Mouse (Mus musculus): ENCODE measurements around the gene Cbx4.

The Cbx4 gene

GRCm38 (mm10) chr11:119085279-119086062, 550 bp downstream of the Cbx4 start:
- in situ Hi-C loops (cut with MboI; ENCODE audit: low sequenced_read_pairs): no loop called here

GRCm38 (mm10) chr11:119084446-119085278, 1.4 kb downstream of the Cbx4 start:
- in situ Hi-C loops (cut with MboI; ENCODE audit: low sequenced_read_pairs): no loop called here

DNA sequence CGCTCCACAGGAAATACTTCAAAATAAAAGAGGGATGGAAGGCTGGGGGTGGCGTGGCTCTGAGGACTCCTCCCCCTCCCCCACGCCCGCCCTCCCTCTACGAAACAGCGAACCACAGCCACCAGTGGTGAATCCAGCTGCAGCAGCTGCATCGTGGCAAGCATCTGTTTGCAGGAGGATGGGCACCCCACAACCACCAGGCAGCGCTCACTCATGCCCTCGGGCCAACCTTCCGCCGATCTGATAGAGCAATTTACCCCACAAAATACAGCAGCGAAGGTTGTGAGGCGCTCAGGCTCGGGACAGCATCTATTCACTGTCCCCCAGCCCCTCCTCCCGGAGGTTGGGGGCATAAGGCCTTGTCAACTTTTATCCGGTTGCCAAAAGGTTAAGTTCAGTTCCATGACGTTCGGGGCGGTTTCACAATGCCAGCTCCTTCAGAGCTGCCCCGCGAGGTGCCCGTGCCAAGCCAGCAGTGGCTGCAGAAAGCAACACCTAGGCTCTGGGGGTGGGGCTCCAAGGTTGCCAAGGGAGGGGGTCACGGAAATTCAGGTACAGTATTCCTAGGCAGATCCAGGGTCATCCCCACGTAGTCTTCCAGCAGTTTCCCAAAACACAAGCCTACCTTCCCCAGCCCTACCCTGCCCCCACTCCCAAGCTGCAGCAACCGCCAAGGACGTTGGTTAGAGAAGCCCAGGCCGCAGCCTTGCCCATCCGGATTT, 2.1 kb downstream of the Cbx4 start:
- in situ Hi-C loops (cut with MboI; ENCODE audit: low sequenced_read_pairs): no loop called here

- in situ Hi-C loops (cut with MboI; ENCODE audit: low sequenced_read_pairs): no loop called here
Observed at GRCm38 (mm10) chr11:119082638-119083599, 3.1 kb downstream of the Cbx4 start.

GRCm38 (mm10) chr11:119081839-119082637, 4.0 kb downstream of the Cbx4 start:
- in situ Hi-C loops (cut with MboI; ENCODE audit: low sequenced_read_pairs): no loop called here

GRCm38 (mm10) chr11:119081148-119081838, 4.7 kb downstream of the Cbx4 start:
- in situ Hi-C loops (cut with MboI; ENCODE audit: low sequenced_read_pairs): no loop called here

DNA sequence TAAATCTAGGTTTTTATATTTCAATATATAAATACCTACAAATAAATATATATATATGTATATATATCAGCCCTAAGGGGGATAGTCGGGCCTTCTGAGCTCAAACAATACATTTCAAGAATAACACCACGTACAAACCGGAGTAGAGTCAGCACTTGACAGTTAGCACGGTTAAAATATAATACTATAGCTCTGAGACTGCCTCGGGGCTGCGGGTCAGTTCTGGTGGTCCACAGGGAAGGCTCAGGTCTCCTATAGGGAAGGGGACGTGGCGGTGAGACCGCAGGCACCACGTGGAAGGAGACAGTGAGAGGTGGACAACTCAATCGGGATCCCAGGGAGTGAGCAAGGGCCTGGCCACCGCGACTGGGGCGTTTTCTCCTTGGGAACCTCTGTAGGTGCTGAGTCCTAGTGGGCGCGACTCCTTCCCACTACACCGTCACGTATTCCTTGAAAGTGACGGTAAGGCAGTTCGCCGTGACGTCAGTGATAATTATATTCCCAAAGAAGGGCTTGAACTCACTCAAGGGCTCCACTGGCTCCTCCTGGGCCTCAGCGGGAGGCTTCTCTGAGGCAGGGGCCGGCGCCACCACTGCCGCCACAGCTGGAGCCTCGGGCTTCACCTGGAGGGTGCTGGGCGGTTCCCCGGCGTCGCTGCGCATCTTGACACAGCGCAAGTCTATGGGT, 5.4 kb downstream of the Cbx4 start:
- in situ Hi-C loops (cut with MboI; ENCODE audit: low sequenced_read_pairs): no loop called here

DNA sequence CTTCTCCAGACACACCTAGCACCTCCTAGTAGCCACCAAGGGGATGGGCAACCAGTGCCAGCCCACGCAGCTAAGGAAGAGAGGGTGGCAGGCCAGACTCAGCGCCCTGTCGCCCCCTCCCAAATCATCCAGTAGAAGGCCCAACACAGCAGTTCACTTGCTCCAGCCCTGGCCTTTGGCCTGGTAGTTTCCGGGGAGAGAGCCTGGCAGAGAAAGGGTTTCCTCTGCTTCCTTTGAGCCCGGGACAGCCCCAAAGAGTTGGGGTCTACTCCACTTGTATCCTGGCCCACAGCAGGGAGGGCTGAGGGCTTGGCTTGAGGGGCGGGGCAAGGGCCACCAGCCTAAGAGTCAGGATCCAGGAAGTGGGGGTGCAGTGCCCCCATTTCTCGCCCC, 6.6 kb downstream of the Cbx4 start:
- in situ Hi-C loops (cut with MboI; ENCODE audit: low sequenced_read_pairs): no loop called here

- in situ Hi-C loops (cut with MboI; ENCODE audit: low sequenced_read_pairs): no loop called here
Observed at GRCm38 (mm10) chr11:119078691-119079444, 7.2 kb downstream of the Cbx4 start.

GRCm38 (mm10) chr11:119077755-119078154, 8.3 kb downstream of the Cbx4 start:
- in situ Hi-C loops (cut with MboI; ENCODE audit: low sequenced_read_pairs): no loop called here

GRCm38 (mm10) chr11:119075805-119076204, 10.2 kb downstream of the Cbx4 start:
- in situ Hi-C loops (cut with MboI; ENCODE audit: low sequenced_read_pairs): no loop called here

DNA sequence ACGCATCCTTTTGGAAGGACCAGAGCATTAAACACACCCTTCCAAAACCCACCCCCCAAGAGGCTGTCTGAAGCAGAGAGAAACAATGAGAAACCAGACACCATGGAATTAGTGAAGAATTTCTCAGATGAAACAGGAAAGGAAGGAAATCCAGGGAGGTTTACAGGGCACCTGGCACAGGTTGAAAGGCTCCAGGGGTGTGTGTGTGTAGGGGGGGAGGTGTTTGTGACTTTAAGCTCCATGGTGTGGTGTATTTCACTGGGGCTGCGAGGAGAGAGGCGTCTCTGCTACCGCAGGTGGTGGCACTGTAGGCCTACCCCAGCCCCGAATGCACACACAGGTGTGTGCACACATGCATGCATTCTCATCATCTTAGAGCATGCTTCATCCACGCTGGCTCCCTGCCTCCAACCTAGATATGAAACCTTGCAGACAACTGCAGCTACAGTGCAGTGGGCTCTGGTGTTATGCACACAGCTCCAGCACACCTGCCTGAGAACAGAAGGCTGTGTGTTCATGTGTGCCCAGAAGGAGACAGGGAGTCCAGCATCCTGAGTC, 12.1 kb downstream of the Cbx4 start:
- in situ Hi-C loops (cut with MboI; ENCODE audit: low sequenced_read_pairs): no loop called here

GRCm38 (mm10) chr11:119072986-119073385, 13.0 kb downstream of the Cbx4 start:
- in situ Hi-C loops (cut with MboI; ENCODE audit: low sequenced_read_pairs): no loop called here

DNA sequence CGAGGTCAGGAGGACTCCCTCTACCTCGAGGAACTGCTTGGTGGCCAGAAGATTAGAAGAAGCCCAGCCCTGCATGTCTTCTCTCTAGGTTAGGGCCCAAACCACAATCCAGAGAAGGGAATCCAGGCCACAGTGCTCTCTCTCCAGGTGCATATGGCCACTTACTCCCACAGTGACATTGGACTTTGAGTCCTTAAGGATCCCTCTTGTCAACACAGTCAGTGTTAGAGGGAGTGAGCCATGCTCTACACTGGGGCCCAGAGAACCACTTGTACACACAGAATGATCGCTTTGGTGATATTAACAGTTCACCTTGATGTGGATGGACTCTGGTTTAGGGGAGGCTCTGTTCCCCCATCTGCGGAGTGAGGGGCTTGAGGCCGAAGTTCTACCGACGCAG, 13.8 kb downstream of the Cbx4 start:
- in situ Hi-C loops (cut with MboI; ENCODE audit: low sequenced_read_pairs): no loop called here

- in situ Hi-C loops (cut with MboI; ENCODE audit: low sequenced_read_pairs): no loop called here
Observed at GRCm38 (mm10) chr11:119066841-119067240, 19.2 kb downstream of the Cbx4 start.

GRCm38 (mm10) chr11:119059256-119059655, 26.8 kb downstream of the Cbx4 start:
- in situ Hi-C loops (cut with MboI; ENCODE audit: low sequenced_read_pairs): no loop called here

Data from CH12F3 (cell line).